9 mouse cellular contexts compared by ENCODE assay signal in genomic region chr1:58303726-58304125, GRCm38 (mm10). TPM values are rescaled to one million over a fixed set of nuclear protein-coding genes. Genes with fewer than 3 reads are reported as not detected.
DNase-seq lines count a peak whose midpoint lies in the region; ATAC-seq and TF ChIP-seq lines count a peak whose summit lies in the region.
"Had no signal": no experiment of that assay in that cellular context is flagged by ENCODE, and none has a peak within 500 bp of the region (broad histone marks: within the 10 kb centered on the region; RNA-seq: fewer than 3 reads in every experiment).

No protein-coding gene starts in this region.

- H3K36me3 ChIP-seq in myocyte (ENCODE audit: control insufficient read depth, insufficient read depth) = no peaks in the 10 kb centered on the region

- TF ChIP-seq POLR2A in myocyte (IDR thresholded peaks at IDR 0.05; ENCODE audit: insufficient read length, low read depth) = no peak

- H3K79me2 ChIP-seq in myocyte (ENCODE audit: control insufficient read depth, insufficient read depth) = no peaks in the 10 kb centered on the region

- intact Hi-C loops in heart, postnatal 14 days (cut with DNase I) = no loop called here

- H3ac ChIP-seq in myocyte (ENCODE audit: control insufficient read depth, insufficient read length) = no peak overlapping the region

- DNase-seq in urinary bladder, postnatal 4 days (ENCODE audit: low spot score in 2 of 2) = peak; percentile 56 to 67
- no peak for DNase-seq in urinary bladder, adult 18-20 months (ENCODE audit: low spot score in 2 of 2)
- DNase-seq in heart, postnatal 14 days = peak; percentile 46 to 51
- DNase-seq in right cerebral cortex, adult 18-20 months = no peak
- DNase-seq in cerebellum, adult 18-20 months = no peak
- no peak for DNase-seq in frontal cortex, postnatal 14 days (ENCODE audit: low spot score in 2 of 2)

- no peak overlapping the region for H3K4me3 ChIP-seq in myocyte

- no peaks in the 10 kb centered on the region for H3K27me3 ChIP-seq in myocyte (ENCODE audit: control insufficient read depth, insufficient read depth, insufficient read length)

- ATAC-seq in frontal cortex, adult (ENCODE audit: low TSS enrichment) = no peak

- peak overlapping the region; percentile 84 for H3K4me2 ChIP-seq in myocyte (ENCODE audit: low read depth)

TF ChIP-seq in myocyte, 11 proteins besides CTCF, POLR2A, EP300 and RAD21:
- TF ChIP-seq TCF3 (IDR thresholded peaks at IDR 0.05; ENCODE audit: insufficient read length, low read depth) (peak; percentile 67), TCF12 (IDR thresholded peaks at IDR 0.05; ENCODE audit: insufficient read depth, poor library complexity, severe bottlenecking) (peak; percentile 81), SRF (IDR thresholded peaks at IDR 0.05; ENCODE audit: control insufficient read depth, insufficient read length, low read depth) (no peak), MAX (IDR thresholded peaks at IDR 0.05; ENCODE audit: low read depth) (no peak), USF1 (IDR thresholded peaks at IDR 0.05; ENCODE audit: low read depth) (no peak), MYOD1 (IDR thresholded peaks at IDR 0.05; ENCODE audit: control insufficient read depth in 1 of 3, insufficient read length in 2 of 3, low read depth in 2 of 3) (peak in 2 of 3 experiments; percentile 69 to 93), CEBPB (IDR thresholded peaks at IDR 0.05; ENCODE audit: insufficient read depth, poor library complexity, severe bottlenecking) (no peak), E2F4 (IDR thresholded peaks at IDR 0.05; ENCODE audit: insufficient read depth) (no peak), REST (IDR thresholded peaks at IDR 0.05; ENCODE audit: insufficient read depth, insufficient read length) (no peak), POLR2AphosphoS2 (IDR thresholded peaks at IDR 0.05; ENCODE audit: insufficient read length, low read depth) (no peak), MYOG (IDR thresholded peaks at IDR 0.05; ENCODE audit: control insufficient read depth in 1 of 3, insufficient read depth in 1 of 3, insufficient read length in 2 of 3, low read depth in 2 of 3) (peak in 2 of 3 experiments; percentile 84 to 97)

RNA-seq across cellular contexts. Expression of gene Aox2, which starts 25.6 kb away (rescaled TPM):
- under 1 TPM in 1 of 2 experiments, not detected in 1; 0.27 TPM for total RNA-seq in heart, postnatal 14 days (2021)
- polyA plus RNA-seq in myocyte (2012; fragmentation: generic; extraction: Trizol) = not detected
- polyA plus RNA-seq: cortical plate, adult 2 months had no signal

Comparison
In these comparisons a context has a peak if more than half of its experiments do, and no peak if none do; other contexts are left out.
1. DNase-seq: peak in urinary bladder, postnatal 4 days (2 of 2) and heart, postnatal 14 days (2 of 2); none in urinary bladder, adult 18-20 months (0 of 2), right cerebral cortex, adult 18-20 months (single experiment), cerebellum, adult 18-20 months (0 of 2) and frontal cortex, postnatal 14 days (0 of 2).